Mouse (Mus musculus): ENCODE measurements at regions not wholly inside any gene's neighbourhood (a gene's known extent, or its start where the extent isn't known, plus 50 kb on each side); places are given as distances from the start of the nearest gene placed in this dataset.

GRCm38 (mm10) chr3:33962938-33963337, 56.8 kb upstream of the Fxr1 start:
- H3K27ac ChIP-seq (ENCODE audit: insufficient read depth, low read length), result no peak overlapping the region
- no peaks in the 10 kb centered on the region for H3K4me1 ChIP-seq (ENCODE audit: control insufficient read depth, insufficient read depth, low read length)
- TF ChIP-seq POLR2A (IDR thresholded peaks at IDR 0.05; ENCODE audit: low read depth, low read length) (no peak), CTCF (IDR thresholded peaks at IDR 0.05; ENCODE audit: borderline replicate concordance, insufficient read depth, low read length) (no peak)
- H3K4me3 ChIP-seq (ENCODE audit: insufficient read depth, low read length), result no peak overlapping the region

GRCm38 (mm10) chr3:33967184-33967583, 52.6 kb upstream of the Fxr1 start:
- Histone ChIP-seq H3K27ac (ENCODE audit: insufficient read depth, low read length) (no peak overlapping the region), H3K4me3 (ENCODE audit: insufficient read depth, low read length) (no peak overlapping the region), H3K4me1 (ENCODE audit: control insufficient read depth, insufficient read depth, low read length) (no peaks in the 10 kb centered on the region)
- TF ChIP-seq CTCF (IDR thresholded peaks at IDR 0.05; ENCODE audit: borderline replicate concordance, insufficient read depth, low read length) (no peak), POLR2A (IDR thresholded peaks at IDR 0.05; ENCODE audit: low read depth, low read length) (no peak)

Data from embryonic fibroblast, embryonic 13.5 days (primary cell).